Mouse (Mus musculus) forebrain, embryonic 15.5 days (tissue): ENCODE measurements around the gene Msgn1. TPM values are rescaled to one million over a fixed set of nuclear protein-coding genes. Genes with fewer than 3 reads are reported as not detected.

Experiments
- ATAC-seq: fragments of 200-750 bp; cut with Nextera tagmentation; replicated peaks from 2 replicates; pipeline ENCODE4 v1.8.0; 2017; ENCODE audit warnings: mild to moderate bottlenecking, moderate TSS enrichment, moderate library complexity
- H3K27ac ChIP-seq: fragments of 300-500 bp; sonication (generic); replicated peaks from 2 replicates; pipeline ENCODE4 v1.5.1; 2015; ENCODE audit warnings: mild to moderate bottlenecking, inconsistent platforms
- H3K27me3 ChIP-seq: fragments of 300-500 bp; sonication (generic); 2 replicates; pipeline ENCODE4 v1.6.1; 2015; ENCODE audit warnings: inconsistent platforms
- H3K36me3 ChIP-seq: fragments of 300-500 bp; sonication (generic); 2 replicates; pipeline ENCODE4 v1.6.1; 2015; ENCODE audit warnings: mild to moderate bottlenecking, inconsistent platforms
- H3K4me1 ChIP-seq: fragments of 300-500 bp; sonication (generic); 2 replicates; pipeline ENCODE4 v1.6.1; 2015; ENCODE audit warnings: inconsistent platforms
- H3K4me2 ChIP-seq: fragments of 300-500 bp; sonication (generic); replicated peaks from 2 replicates; pipeline ENCODE4 v1.6.1; 2015; ENCODE audit warnings: mild to moderate bottlenecking, inconsistent platforms
- H3K4me3 ChIP-seq: fragments of 300-500 bp; sonication (generic); 2 replicates; pipeline ENCODE4 v1.5.1; 2015; ENCODE audit warnings: mild to moderate bottlenecking, inconsistent platforms
- H3K9ac ChIP-seq: fragments of 300-500 bp; sonication (generic); replicated peaks from 2 replicates; pipeline ENCODE4 v1.6.1; 2015; ENCODE audit warnings: mild to moderate bottlenecking, inconsistent platforms
- H3K9me3 ChIP-seq: fragments of 300-500 bp; sonication (generic); 2 replicates; pipeline ENCODE4 v1.6.1; 2016; ENCODE audit warnings: inconsistent platforms
- WGBS: fragments of 180-500 bp; shearing (Covaris S2); methylation state at CpG from one replicate; pipeline ENCODE4 v1.1.7; 2015; ENCODE audit warnings: mixed read lengths; 5-methylcytosine and 5-hydroxymethylcytosine counted together
- polyA plus RNA-seq: library from polyadenylated mRNA; unstranded; fragments of >200 nt; fragmentation: Nextera tagmentation; extraction: Ambion mirVana; gene quantifications from 2 replicates; pipeline ENCODE4 v1.2.1, GENCODE M21; 2015

Gene Msgn1
- polyA plus RNA-seq, 1 experiment from 2014 or later = not detected

DNA sequence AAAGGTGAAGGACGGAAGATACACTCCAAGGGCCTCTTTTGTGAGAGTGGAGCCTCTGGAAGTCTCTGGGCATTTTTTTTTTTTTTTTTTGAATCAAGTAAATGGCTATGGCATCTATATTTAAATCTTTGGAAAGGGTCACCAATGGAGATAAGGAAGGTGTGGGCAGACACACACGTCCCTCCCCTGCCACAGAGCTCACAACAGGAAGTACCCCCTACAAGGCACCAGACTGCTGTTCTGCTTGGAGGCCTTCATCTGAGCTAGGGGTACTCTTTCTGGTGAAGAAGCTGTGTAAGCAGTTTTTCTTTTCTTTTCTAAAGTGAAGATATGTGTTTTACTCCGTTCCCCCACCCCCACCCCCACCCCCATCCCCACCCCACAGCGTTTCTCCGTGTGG lies 11.9 kb downstream of the Msgn1 start:
- no peaks in the 10 kb centered on the region for H3K9me3 ChIP-seq
- no peaks in the 10 kb centered on the region for H3K27me3 ChIP-seq
- peak; percentile 27; the same call in 1 of the 2 replicates for ATAC-seq
- no peaks in the 10 kb centered on the region for H3K36me3 ChIP-seq
- H3K4me1 ChIP-seq = no peaks in the 10 kb centered on the region
- peak overlapping the region; percentile 30; the same call in 1 of the 2 replicates for H3K4me2 ChIP-seq
- no peak overlapping the region for H3K4me3 ChIP-seq
- WGBS = 54% methylated on average over 5 of the region's 5 CpGs
- H3K27ac ChIP-seq = no peak overlapping the region
- H3K9ac ChIP-seq = no peak overlapping the region

- H3K27ac ChIP-seq = no peak overlapping the region
- H3K9ac ChIP-seq = no peak overlapping the region
- ATAC-seq = peak; percentile 80
- peak overlapping the region; percentile 3; the same call in 1 of the 2 replicates for H3K4me3 ChIP-seq
- no peaks in the 10 kb centered on the region for H3K9me3 ChIP-seq
- no peaks in the 10 kb centered on the region for H3K4me1 ChIP-seq
- no peaks in the 10 kb centered on the region for H3K27me3 ChIP-seq
- H3K4me2 ChIP-seq = peak overlapping the region; percentile 30
- 10% methylated on average over 18 of the region's 19 CpGs for whole genome bisulfite sequencing
- H3K36me3 ChIP-seq = no peaks in the 10 kb centered on the region
These were observed 12.6 kb downstream of the Msgn1 start for GRCm38 (mm10) chr12:11196142-11196597.

GRCm38 (mm10) chr12:11195031-11195430 lies 13.7 kb downstream of the Msgn1 start:
- Histone ChIP-seq H3K27me3 (no peaks in the 10 kb centered on the region), H3K36me3 (no peaks in the 10 kb centered on the region), H3K27ac (no peak overlapping the region), H3K4me3 (no peak overlapping the region), H3K9ac (no peak overlapping the region), H3K4me1 (no peaks in the 10 kb centered on the region), H3K9me3 (no peaks in the 10 kb centered on the region), H3K4me2 (no peak overlapping the region)
- WGBS = 87% methylated on average over 1 of the region's 1 CpGs
- ATAC-seq = no peak

DNA sequence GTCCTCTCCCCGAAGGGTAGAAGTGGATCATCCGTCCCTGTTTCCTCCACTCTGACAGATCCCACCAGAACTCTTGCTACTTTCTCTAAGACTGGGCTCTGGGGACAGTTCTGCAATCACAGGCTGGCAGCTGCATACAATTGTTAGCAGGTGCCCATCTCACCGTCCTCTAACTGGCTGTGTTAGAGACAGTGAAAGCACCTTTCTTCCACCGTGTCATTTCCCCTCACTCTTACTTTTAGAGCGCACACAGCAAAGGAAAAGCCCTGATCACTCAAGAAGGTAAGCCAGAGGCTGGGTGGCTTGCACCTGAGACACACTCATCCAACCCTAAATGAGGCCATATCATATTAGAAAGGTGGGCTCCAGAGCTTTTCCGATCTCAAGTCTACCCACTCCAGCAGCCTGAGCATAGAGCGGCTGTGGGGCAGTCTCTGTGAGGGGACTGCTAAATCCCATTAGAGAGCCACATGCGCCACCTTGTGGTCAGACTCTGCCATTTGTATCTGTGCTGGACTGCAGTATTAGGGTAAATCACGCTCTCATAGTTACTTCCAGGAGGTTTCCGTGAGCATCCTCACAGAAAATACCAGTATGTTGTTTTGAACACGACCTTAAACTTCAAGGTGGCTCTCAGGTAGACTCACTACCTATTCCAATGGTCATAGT lies 30.2 kb downstream of the Msgn1 start:
- no peaks in the 10 kb centered on the region for H3K27me3 ChIP-seq
- H3K4me3 ChIP-seq = no peak overlapping the region
- H3K36me3 ChIP-seq = no peaks in the 10 kb centered on the region
- H3K4me1 ChIP-seq = 0 out of 2 replicates have a peak, but pooled peaks cover 8% of the 10 kb centered on the region
- no peak overlapping the region for H3K27ac ChIP-seq
- ATAC-seq = peak; percentile 98
- no peaks in the 10 kb centered on the region for H3K9me3 ChIP-seq
- H3K4me2 ChIP-seq = peak overlapping the region; percentile 19
- 29% methylated on average over 11 of the region's 11 CpGs for WGBS
- no peak overlapping the region for H3K9ac ChIP-seq

DNA sequence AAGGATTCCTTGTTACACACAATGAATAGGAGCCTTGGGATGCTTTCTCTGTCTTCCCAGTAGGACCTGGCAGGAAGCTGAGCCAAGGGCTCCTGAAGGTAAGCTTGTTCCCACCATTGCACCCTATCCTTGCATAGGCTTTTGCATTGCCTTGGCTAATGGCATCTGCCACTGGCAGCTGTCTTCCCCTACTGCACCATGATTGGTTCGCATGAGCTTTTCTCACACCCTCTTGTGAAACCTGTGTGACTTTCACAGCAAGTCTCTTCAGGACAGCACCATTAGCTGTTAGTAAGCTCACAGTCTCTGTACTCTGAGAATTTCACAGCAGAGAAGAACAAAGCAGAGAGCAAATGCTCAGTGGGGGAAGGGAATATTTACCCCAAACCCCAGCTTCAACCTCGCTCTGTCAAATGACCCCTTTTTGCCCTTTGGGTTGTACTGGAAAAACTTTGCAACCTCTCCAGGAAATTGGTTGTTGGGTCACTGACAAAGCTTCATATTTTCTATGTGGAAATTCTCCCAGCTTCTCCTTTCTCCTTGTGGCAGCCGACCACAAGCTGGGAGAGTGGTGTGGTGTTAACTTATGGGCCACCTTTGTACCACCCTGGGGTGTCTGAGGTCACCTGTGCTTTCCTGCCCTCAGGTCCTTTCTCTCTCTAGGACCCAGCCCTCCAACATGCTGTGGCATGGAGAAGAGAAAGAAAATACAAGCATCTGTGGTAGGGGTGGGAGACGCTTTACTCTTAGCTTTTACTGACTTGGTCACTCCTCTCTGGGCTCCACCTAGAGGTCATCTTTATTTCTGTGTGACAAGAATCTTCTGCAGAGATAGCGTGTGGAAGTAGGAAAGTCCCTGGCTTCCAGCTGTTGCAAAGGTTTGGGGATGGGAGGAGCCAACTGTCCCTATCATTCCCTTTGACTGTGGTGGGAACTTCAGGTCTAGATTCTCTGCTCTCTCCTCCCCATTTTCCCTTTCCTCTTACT lies 31.1 kb downstream of the Msgn1 start:
- H3K4me2 ChIP-seq = no peak overlapping the region
- no peaks in the 10 kb centered on the region for H3K9me3 ChIP-seq
- no peak overlapping the region for H3K27ac ChIP-seq
- no peaks in the 10 kb centered on the region for H3K27me3 ChIP-seq
- H3K36me3 ChIP-seq = no peaks in the 10 kb centered on the region
- H3K4me3 ChIP-seq = no peak overlapping the region
- 55% methylated on average over 5 of the region's 5 CpGs for WGBS
- peak; percentile 23; the same call in 1 of the 2 replicates for ATAC-seq
- H3K9ac ChIP-seq = no peak overlapping the region
- 0 out of 2 replicates have a peak, but pooled peaks cover 8% of the 10 kb centered on the region for H3K4me1 ChIP-seq

- H3K4me3 ChIP-seq = no peak overlapping the region
- H3K27me3 ChIP-seq = no peaks in the 10 kb centered on the region
- H3K9me3 ChIP-seq = no peaks in the 10 kb centered on the region
- WGBS = 93% methylated on average over 3 of the region's 3 CpGs
- H3K4me1 ChIP-seq = no peaks in the 10 kb centered on the region
- no peak overlapping the region for H3K9ac ChIP-seq
- no peak overlapping the region for H3K4me2 ChIP-seq
- no peak for ATAC-seq
- no peaks in the 10 kb centered on the region for H3K36me3 ChIP-seq
- H3K27ac ChIP-seq = no peak overlapping the region
These were observed 50.1 kb downstream of the Msgn1 start for GRCm38 (mm10) chr12:11158670-11159069.

Other genes with a start within 250 kb of the Msgn1 start
- 0.28 and 0.39 TPM in 2 replicates for gene Kcns3, start 57.9 kb downstream of the Msgn1 start, polyA plus RNA-seq
- 3.9 and 4.7 TPM in 2 replicates for gene Gen1, start 56.8 kb upstream of the Msgn1 start, polyA plus RNA-seq
- 118 and 128 TPM in 2 replicates for gene Smc6, start 56.9 kb upstream of the Msgn1 start, polyA plus RNA-seq
- 13.1 and 16.6 TPM in 2 replicates for gene Vsnl1, start 227.6 kb upstream of the Msgn1 start, polyA plus RNA-seq
- gene Rad51ap2, start 247.1 kb upstream of the Msgn1 start, polyA plus RNA-seq = 0.31 and 0.33 TPM in 2 replicates